Mouse (Mus musculus): ENCODE measurements around the gene Irgm2.

Gene Irgm2

DNA sequence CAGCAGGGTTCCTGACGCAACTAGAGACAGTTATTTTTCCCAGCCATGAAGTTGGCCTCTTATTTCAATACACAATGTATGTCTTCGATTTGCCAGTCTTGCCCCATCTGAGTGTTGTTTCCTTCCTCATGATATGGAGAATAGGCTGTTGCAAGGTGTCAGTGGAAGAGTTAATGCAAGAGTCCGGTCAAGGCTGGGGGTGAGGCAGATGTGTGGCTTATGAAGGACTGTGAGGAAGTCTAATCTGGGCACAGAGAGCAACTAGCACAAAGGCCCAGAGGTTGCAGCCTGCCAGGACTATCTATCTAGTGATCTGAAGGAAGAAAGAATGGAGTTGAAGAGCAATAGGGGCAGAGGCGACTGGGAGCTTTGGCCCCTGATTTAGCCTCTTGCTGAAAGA is 60.7 kb downstream of the Irgm2 start:
- DNase-seq (ENCODE audit: low read depth, low spot score), result no peak

GRCm38 (mm10) chr11:58261826-58262225 is 62.4 kb downstream of the Irgm2 start:
- DNase-seq (ENCODE audit: low read depth, low spot score), result no peak

GRCm38 (mm10) chr11:58262336-58262735 is 62.9 kb downstream of the Irgm2 start:
- no peak for DNase-seq (ENCODE audit: low read depth, low spot score)

DNA sequence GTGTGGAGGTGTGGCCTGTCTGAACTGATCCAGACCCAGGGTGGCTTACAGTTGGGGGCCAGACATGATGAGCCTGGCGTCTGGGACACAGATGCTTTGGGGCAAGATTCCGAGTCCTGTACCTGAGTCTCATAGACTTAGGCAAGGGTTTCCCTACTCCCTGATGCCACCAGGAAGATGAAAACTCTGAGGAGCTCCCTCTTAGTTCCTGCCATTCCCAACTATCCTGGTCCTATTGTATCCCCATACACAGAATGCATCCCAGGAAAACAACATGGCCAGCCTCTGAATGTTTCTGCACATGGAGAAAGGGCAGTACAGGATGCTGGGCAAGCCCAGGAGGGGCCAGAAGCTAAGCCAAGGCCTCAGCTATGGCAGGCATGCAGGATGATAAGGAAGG is 64.1 kb downstream of the Irgm2 start:
- DNase-seq (ENCODE audit: low read depth, low spot score), result no peak

GRCm38 (mm10) chr11:58264546-58264945 is 65.1 kb downstream of the Irgm2 start:
- DNase-seq (ENCODE audit: low read depth, low spot score), result no peak

DNA sequence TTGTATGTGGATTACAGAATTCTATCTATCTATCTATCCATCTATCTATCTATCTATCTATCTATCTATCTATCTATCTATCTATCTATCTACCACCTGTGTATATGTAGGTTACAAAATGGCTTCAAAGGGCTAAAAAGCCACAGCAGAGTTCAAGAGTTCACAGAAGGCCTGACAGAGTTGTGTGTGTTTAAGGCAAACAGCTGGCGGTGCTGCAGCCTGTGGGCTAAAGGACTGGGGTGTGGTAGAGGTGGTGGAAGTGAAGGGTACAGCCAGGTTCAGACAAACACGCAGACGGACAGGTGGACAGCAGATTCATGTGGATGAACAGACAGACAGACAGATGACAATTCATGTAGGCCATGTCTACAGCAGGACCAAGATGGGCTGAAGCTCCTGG is 68.9 kb downstream of the Irgm2 start:
- no peak for DNase-seq (ENCODE audit: low read depth, low spot score)
